Mouse (Mus musculus) embryo, embryonic 10 days (tissue): ENCODE measurements at regions not wholly inside any gene's neighbourhood (a gene's known extent, or its start where the extent isn't known, plus 50 kb on each side); places are given as distances from the start of the nearest gene placed in this dataset.
"Not testable (repeated sequence)": the region's sequence is repeated elsewhere in the genome, so short reads cannot be mapped to it uniquely, and the experiment has no call there.

Source experiments
- DNase-seq: peaks from one replicate; pipeline ENCODE4 v3.0.0-alpha.2; 2015; ENCODE audit warnings: low spot score

DNA sequence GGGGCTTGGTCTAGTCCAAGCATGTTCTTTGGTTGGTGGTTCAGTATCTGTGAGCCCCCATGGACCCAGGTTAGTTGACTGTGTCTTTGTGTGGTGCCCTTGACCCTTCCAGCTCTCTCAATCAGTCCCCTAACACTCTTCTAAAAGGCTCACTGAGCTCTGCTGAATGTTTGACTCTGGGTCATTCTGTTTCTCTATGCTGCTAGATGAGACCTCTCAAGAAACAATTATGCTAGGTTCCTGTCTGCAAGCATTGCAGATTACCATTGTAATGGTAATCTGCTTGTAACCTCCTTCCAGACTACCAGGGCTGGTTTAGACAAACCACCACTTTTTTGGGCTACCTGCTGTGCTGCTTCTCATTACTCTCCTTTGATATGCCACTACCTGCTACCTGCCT lies 2863.9 kb downstream of the Gm37988 start:
- no peak for DNase-seq

DNA sequence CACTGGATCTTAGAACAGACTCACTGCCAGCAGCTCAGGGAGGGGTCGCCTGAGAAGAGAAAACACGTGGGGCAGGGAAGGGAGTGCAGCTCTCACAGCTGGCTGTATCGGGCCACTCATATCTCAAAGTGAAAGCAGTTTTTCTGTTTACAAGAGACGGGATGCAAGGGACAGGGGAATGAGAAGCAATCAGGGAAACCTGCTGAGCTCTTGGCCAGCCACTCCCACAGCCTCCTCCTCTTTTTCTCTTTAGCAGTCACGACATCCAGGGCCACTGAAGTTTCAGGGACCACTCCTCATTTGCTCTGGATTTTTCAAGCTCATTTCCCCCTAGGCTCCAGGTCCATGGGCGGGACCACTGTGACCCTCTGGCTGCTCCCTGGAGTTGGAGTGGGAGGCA lies 2901.5 kb downstream of the Gm37988 start:
- DNase-seq: not testable (repeated sequence)

DNA sequence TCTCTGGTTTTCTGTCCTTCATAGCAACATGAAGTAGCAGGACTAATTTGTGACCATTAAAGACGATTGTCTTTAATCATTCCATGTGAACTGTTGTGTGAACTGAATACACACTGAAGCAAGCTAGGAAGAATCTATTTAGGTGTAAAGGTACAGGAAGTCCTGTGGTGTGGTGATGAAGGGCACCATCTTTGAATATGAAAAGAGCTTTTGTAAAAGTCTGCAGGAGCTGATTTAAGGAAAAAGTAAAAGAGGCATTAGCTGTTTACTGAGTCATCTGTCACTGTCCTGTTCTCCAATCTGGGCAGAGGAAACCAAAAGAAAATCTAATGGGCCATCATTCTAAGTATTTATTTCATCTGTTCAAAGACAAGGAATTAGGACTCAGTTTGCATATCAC lies 2925.0 kb downstream of the Gm37988 start:
- DNase-seq: no peak

DNA sequence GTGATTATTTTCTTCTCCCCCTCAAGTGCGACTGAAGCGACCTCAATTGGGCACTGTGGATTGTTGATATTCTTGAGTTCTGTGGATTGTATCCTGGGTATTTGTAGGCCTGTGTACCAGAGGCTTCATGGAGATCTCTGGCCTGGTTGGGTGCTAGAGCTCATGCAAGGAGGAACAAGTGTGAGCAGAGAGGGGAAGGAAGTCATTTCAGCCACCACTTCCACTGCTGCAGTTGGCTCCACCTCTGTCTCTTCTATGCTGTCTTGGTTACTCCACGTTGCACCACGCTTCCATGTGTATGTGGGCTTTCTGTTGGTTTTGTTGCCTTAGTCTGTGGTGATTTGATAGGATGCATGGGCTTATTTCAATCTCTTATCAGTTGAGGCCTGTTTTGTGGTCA lies 2929.6 kb downstream of the Gm37988 start:
- DNase-seq: no peak

DNA sequence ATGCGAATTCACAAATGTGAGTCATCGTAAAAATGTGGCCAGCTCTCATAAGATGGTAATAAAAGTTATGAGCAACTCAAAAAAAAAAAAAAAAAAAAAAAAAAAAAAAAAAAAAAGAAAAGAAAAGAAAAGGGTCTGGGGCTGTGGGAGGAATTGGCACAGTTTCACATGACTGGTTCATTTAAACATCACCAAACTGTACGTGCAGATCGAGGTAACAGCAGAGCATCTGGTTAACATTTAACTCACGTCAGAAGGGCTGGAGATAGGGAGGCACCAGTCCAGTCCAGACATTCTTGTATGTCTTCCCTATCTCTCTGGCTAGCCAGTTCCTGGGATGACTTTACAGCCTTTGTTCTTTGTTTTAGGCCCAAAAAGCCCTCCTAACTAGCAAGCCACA lies 2938.2 kb downstream of the Gm37988 start:
- DNase-seq: no peak

DNA sequence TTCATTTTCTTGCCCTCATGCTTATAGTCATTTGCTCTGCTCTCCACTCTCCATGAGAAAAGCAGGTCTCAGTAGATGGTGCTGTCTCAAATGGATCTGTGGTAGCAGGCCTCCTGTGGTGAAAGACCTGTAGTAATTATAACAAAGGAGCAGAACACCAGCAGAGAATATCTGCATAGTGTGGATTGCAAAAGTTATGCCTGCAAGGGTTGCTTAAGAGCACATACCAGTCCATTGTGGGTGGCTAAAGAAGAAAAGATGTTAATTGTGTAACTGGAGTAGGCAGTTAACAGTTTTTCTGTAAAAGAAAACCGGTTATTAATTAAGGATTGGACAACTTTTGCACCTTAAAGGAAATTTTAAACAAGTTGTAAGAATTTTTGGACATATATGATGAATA lies 2969.0 kb downstream of the Gm37988 start:
- peak; percentile 4 for DNase-seq

DNA sequence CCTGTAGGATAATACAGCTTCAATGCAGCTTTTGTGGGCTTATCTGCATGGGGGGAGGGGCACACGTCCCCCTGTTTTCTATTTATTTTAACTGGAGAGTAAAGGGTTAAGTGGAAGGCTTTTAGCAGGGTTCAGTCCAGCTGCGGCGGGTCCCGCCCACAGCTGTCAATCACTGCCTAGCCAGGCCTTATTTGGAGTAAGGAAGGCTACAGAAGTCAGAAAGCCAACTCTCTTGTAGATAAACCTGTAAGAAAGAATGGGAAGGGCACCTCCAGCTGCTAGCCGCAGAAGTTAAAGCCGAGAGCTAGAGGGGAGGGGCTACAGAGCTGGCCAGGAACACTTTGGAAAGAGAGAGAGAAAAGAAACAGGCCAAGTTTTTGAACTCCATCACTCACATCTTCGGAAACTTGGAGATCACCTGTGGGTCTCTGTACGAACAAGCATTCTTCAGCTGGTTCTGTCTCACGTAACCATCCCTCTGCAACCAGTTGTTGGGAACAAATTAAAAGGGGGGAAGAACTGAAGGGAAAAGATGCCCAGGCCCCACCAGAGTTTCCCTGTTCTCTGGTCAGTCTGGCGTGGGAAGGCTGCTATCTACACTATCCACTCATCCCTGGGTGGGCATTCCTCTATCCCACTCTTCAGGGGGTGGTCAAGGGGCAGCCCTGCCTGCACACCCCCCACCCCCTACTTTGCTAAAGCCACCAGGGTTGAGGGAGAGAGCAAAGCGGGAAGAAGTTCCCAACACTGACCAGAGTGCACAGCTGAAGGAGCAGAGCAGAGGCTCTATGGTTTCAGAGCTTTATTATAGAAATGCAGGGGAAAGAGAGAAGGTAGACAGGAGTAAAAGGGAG lies 2969.7 kb downstream of the Gm37988 start:
- DNase-seq: peak; percentile 82

DNA sequence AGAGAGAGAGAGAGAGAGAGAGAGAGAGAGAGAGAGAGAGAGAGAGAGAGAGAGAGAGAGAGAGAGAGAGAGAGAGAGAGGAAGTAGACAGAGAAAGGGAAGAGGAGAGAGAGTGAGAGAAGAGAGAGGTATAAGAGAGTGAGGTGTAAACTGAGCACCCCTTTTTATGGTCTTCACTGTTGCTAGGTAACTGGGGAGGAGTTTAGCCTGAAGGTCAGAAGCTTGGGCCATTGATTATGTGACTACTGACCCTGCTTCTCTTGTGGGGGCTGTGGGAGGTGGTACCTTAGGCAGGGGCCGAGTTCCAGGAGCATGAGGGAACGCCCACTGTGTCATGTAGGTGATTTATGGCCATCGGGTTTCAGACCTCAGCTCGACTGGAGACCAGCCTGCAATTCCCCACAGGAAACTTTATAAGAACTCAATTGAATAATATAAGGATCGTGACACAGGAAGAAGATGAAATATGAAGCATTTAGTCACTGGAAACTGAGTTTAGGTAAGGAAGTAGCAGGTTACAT lies 2970.4 kb downstream of the Gm37988 start:
- peak; percentile 80 for DNase-seq

DNA sequence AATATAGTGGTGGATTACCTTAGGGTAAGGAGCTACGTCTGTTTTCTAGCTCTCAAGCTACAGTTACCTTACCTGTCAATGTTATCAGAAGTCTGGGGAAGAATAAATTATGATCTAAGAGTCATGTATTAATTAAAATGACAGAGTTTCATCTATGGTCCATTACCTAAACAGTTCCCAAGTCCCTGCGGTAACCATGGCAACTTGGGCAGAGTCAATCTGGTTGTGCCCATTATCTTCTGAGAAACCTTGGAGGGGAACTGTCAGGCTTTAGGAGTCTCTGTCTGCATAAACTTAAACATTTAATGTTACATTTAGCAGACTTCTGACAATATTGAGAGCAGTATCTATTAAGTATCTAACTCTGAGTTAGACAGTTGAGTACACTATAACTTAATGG lies 2971.0 kb downstream of the Gm37988 start:
- DNase-seq: peak; percentile 67

DNA sequence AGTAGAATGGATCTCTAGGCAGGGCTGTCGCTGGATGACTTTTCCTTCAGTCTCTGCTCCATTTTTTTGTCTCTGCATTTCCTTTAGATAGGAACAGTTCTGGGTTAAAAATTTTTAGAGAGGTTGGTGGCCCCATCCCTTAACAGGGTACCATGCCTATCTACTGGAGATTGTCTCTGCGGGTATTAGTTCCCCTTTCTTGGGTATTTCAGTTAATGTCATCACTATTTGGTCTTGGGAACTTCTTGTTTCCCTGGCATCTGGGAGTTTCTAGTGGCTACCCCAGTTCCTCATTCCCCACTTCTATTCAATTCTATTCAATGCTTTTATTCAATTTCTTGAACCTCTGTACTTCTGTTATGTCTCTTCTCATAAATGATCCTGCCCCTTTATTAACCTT lies 3016.3 kb downstream of the Gm37988 start:
- no peak for DNase-seq
